Mouse (Mus musculus): ENCODE data around the gene Plpp1.

The Plpp1 gene

DNA sequence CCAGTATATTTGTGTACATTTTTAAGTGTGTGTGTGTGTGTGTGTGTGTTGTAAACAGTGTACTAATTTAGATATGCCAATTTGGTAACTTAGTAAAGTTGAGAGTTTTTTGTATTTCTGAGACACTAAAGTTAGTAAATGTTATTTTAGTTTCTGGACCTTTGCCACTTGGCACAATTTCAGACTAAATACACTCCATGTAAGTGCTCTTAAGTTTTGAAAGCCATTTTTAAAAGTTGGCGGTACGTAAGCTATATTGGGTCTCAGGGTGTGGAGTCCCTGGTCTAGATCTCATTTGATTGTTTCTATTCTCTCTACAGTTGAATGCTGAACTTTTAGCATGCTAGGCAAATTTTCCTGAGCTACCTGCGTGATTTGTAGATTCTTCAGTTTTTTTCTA lies 17.5 kb downstream of the Plpp1 start:
- DNase-seq (ENCODE audit: low spot score) = no peak

GRCm38 (mm10) chr13:112822413-112822812 lies 21.8 kb downstream of the Plpp1 start:
- no peak for DNase-seq (ENCODE audit: low spot score)

DNA sequence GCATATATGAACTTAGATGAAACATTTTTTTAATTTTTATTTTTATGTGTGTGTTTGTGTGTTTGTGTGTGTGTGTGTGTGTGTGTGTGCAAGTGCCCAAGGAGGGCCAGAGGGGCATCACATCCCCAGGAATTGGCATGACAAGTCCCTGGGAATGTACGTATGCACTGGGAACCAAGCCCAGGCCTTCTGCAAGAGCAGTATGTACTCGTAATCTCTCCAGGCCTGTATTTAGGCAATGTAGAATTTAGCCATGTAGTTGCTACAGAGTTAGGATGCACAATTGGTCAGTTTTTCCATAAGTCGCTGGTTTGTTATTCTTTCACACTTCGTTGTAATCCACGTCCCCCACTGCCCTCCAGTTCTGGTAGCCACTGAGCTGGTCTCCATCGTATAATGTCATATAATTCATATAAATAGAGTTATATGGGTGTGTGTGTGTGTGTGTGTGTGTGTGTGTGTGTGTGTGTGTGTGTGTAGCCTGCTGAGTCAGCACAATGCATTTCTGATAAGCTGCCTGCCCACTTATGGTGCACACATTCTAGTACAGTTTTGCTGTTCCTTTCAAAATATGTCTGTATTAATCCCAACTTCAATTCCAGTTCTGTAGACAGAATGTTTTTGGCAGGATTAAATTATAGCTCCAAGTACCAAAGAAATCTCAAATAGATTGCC lies 22.8 kb downstream of the Plpp1 start:
- no peak for DNase-seq (ENCODE audit: low spot score)

- no peak for DNase-seq (ENCODE audit: low spot score)
Measured at GRCm38 (mm10) chr13:112823911-112824648, 23.5 kb downstream of the Plpp1 start.

DNA sequence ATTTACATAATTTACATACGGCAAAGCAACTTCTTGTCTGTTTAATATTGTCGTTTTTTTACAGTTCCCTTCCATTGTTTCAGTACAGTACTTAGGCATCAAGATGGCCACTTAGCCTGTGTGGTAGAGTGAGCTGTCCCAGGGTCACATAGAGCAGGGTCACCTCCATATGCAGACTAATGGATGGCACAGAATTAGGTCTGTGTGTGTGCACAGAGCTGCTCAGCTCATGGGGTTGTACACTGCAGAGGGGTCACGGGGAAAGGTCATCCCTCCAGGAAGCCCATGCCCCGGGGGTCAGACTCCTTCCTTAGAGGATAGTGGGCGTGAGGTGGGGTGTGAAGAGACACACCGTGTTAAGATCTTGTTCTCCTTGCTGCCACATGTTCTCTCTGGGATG lies 24.9 kb downstream of the Plpp1 start:
- peak; percentile 52 for DNase-seq (ENCODE audit: low spot score)

DNA sequence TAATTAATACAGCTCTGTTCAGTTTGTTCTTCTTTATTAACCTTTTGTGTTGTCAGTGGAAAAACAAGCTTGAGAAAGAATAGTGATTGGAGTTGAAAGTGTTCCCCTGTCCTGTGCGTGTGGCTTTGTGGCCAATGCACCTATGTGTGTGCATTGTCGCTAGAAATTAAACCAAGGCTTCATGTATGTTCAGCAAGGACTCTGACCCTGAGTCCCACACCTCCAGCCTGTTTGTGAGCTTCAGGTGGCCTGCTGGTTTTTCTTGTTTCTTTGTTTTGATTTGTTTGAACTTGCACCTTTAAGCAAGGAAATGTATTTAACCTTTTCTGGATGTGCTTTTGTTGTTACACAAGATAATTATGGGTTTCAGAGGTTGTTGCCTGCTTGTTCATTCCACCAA lies 29.0 kb downstream of the Plpp1 start:
- no peak for DNase-seq (ENCODE audit: low spot score)

- DNase-seq (ENCODE audit: low spot score) = no peak
Measured at GRCm38 (mm10) chr13:112832589-112832988, 32.0 kb downstream of the Plpp1 start.

DNA sequence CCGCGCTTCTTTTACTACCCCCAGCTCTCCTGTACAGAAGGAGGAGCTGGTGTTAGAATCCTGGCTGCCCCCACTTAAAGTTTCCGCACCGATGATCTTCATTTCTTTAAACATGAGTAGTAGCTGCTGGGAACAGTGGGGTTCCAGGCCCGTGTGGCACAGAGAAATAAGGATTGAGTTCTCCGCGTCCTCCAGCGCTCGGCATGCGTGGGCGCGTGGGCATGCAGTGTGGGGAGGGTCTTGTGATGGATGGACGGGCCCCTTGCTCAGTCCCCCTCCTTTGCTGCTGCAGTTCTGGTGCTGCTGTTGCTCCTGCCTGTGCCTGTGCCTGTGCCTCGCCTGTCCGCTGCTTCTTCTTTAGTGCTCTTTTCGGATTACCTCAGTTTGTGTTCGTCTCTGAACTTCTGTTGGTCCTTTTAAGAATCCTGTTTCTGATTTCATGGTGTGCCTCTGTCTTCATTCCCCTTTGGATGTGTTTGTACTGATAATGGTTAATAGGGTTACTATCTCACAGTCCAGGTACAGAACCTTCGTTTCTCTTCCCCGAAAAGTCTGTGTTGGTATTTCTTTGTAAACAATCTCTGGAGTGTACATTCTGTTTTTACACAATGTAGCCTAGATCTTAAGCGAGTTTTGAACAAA lies 32.8 kb downstream of the Plpp1 start:
- no peak for DNase-seq (ENCODE audit: low spot score)

DNA sequence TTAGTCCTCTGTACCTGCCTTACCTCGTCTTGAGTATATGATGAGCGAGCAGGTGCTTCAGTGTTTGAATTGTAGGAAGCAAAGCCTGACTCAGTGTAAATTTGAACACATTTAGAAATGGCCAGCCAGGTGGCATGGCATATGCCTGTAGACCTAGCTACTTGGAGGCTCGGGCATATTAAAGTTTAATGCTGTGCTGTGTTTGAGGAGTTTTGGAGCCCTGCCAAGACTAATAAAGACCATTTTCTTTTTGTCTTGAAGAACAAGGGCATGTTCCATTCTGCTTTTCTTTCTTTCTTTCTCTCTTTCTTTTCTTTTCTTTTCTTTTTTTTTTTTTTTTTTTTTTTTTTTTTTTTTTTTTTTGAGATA lies 33.3 kb downstream of the Plpp1 start:
- no peak for DNase-seq (ENCODE audit: low spot score)

DNA sequence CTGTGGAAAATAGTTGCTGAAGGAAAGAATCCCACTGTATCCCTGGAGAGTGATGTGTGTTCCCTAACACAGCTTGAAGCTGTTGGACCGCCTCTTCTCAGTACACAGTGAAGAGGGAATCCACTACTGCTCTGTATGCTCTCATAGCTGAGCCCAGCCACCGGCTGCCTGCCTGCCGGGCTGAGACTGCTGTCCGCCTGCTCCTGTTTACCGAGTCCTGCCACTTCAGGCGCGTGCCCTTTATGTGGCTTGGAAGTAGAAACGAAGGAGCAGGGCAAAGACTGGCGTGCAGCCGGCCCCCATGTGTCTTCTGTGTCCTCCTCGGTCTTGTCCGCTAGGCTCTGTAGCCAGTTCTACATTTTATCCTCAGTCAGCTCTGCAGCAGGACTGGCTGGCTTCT lies 34.5 kb downstream of the Plpp1 start:
- peak; percentile 56 for DNase-seq (ENCODE audit: low spot score)

GRCm38 (mm10) chr13:112836951-112837350 lies 36.4 kb downstream of the Plpp1 start:
- no peak for DNase-seq (ENCODE audit: low spot score)

DNA sequence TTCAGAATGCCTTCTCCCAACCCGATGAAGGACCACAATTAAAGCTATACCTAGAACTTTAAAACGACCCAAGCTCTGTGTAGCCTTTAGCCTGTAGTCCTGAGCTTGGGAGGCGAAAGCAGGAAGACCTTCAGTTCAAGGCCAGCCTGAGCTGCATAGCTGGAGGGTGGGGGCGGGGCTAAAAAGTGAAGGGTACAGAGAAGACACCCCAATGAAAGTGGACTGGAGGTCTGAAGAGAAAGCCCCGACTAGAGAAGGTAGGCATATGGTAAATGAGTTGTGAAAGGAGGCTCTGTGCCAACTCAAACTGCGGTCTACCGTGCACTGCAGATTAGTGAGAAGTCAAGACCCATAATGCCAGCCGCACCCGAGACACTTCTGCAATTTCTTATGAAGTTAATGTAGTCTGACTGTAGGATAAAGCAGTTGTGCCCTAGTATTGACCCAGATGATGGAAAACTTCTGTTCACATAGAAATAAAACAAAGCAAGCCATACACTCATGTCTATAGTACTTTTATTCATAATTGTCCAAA lies 37.1 kb downstream of the Plpp1 start:
- DNase-seq (ENCODE audit: low spot score) = no peak

GRCm38 (mm10) chr13:112838562-112839232 lies 38.1 kb downstream of the Plpp1 start:
- DNase-seq (ENCODE audit: low spot score) = no peak

GRCm38 (mm10) chr13:112840241-112841087 lies 39.9 kb downstream of the Plpp1 start:
- DNase-seq (ENCODE audit: low spot score) = no peak

DNA sequence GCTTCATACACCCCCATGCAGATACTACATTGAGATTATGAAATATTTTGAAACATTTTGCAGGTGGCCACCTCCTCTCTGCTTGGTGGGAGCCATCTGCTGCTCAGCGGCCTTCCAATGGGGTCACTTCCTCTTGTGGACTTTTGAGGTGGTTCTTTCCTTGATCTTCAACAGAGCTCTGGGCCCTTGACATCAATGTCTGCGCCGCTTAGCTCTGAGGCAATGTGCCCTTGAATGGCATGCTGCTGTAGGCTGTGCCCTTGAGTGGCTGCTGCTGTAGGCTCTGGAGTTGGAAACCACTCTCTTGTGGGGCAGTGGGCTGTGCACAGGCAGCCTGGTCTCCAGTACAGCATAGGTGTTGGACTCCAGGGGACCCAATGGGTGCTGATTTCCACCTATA lies 45.3 kb downstream of the Plpp1 start:
- DNase-seq (ENCODE audit: low spot score) = no peak

DNA sequence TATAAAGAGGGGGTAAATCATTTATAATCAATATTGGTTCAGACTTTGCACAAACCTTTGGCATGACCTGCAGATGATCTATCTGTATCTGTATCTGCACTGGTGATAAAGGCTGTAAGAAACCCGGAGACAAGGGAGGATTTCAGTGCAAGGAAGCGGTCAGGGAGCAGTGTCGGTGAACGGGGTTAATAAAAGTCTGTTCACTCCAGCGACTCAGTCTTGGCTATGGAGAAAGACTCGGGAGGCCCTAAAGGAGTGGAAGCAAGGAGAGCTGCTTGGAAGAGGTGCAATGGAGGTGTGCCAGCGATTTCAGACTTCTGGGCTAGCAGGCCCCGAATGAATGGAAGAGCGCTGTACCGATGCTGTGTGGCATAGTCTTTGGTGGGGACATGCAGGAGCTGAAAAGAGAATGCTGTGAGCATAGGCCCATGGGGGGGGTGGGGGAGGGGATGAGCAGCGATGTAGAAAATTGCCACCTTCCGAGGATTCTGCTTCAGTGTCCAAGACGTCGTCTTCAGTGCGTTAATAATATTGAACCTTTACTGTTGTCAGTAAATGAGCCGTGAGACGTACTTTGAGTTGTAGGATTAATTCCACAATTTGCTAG lies 53.2 kb downstream of the Plpp1 start:
- DNase-seq (ENCODE audit: low spot score) = peak; percentile 20

- peak; percentile 35 for DNase-seq (ENCODE audit: low spot score)
Measured at GRCm38 (mm10) chr13:112854402-112854801, 53.8 kb downstream of the Plpp1 start.

GRCm38 (mm10) chr13:112857921-112858320 lies 57.3 kb downstream of the Plpp1 start:
- no peak for DNase-seq (ENCODE audit: low spot score)

GRCm38 (mm10) chr13:112859574-112860134 lies 59.1 kb downstream of the Plpp1 start:
- DNase-seq (ENCODE audit: low spot score) = no peak

DNA sequence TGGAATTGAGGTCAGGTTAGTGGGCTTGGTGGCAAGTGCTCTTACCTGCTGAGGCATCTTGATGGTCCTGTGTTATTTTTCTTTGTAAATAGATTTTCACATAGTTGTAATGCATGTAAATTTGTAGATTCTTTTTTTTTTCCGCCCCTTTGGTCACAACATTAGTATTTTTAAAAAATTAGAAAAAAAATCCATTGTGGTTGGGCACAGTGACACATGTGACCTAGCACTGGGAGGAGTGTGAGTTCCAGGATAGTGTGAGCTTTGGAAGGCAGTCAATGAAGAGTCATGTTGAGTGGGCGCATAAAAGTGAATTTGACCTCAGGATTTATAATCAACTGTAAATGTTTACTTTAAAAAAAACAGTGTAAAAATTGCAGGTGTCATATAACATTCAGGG lies 59.8 kb downstream of the Plpp1 start:
- DNase-seq (ENCODE audit: low spot score) = no peak

GRCm38 (mm10) chr13:112860911-112861310 lies 60.3 kb downstream of the Plpp1 start:
- DNase-seq (ENCODE audit: low spot score) = no peak

All from embryo, embryonic 10 days (tissue).